Mouse (Mus musculus) bone marrow macrophage, adult 2 months (primary cell): ENCODE results near the gene Angptl1.

Source experiments
- CTCF ChIP-seq: IDR thresholded peaks from 2 replicates; pipeline ENCODE4 v1.5.1; 2012; ENCODE audit warnings: low read depth, mild to moderate bottlenecking, low read length, moderate library complexity
- POLR2A ChIP-seq: IDR thresholded peaks from 2 replicates; pipeline ENCODE4 v1.6.1; 2012; ENCODE audit warnings: mild to moderate bottlenecking, low read depth, low read length, borderline replicate concordance

GRCm38 (mm10) chr1:156905660-156906059 is 67.3 kb downstream of the Angptl1 start:
- TF ChIP-seq CTCF (no peak), POLR2A (no peak)
